Mouse (Mus musculus) liver, postnatal 0 days (tissue): ENCODE measurements around the gene Dvl2.

Source experiments
- CTCF ChIP-seq: sonication (generic); IDR thresholded peaks from 2 replicates; pipeline ENCODE4 v1.5.1; 2016; ENCODE audit warnings: antibody characterized with exemption, low read depth
- EP300 ChIP-seq: IDR thresholded peaks from 2 replicates; pipeline ENCODE4 v1.6.1; 2016; ENCODE audit warnings: antibody characterized with exemption, low read depth, mild to moderate bottlenecking

- TF ChIP-seq CTCF = no peak
- TF ChIP-seq EP300 = no peak
Measured at GRCm38 (mm10) chr11:70018131-70018990, 18.0 kb downstream of the Dvl2 start.
